Mouse (Mus musculus) embryonic fibroblast, embryonic 13.5 days (primary cell): ENCODE results near the gene Tex36.

Experiments
- CTCF ChIP-seq: IDR thresholded peaks from 2 replicates; pipeline ENCODE4 v1.5.1; 2011; ENCODE audit warnings: mild to moderate bottlenecking, control low read depth, low read length, moderate library complexity, borderline replicate concordance; ENCODE audit not compliant: insufficient read depth
- POLR2A ChIP-seq: IDR thresholded peaks from 2 replicates; pipeline ENCODE4 v1.6.1; 2011; ENCODE audit warnings: low read depth, mild to moderate bottlenecking, control low read depth, low read length, moderate library complexity

DNA sequence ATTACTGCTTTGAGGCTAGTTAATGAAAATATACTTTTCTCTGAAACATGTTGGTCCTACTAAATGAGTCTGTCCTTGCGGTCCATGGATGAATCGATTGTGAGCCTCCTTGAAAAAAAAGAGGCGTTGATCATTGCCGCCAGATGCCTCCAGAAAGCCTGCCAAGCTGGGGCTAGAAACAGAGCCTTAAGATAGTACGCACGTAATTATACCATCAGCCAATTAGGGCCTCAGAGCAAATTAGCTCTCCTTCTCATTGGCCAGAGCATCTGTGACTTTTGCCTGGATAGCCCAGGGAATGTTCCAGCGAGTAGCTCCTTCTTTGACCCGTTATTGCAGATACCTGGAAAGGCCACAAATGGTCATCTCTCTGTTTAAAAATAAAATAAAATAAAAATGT, 7.6 kb upstream of the Tex36 start:
- TF ChIP-seq CTCF: no peak
- TF ChIP-seq POLR2A: no peak
